Mouse (Mus musculus) forebrain, embryonic 12.5 days (tissue): ENCODE data around the gene Ntan1. TPM values are rescaled to one million over a fixed set of nuclear protein-coding genes. Genes with fewer than 3 reads are reported as not detected.
"Not testable (repeated sequence)": the region's sequence is repeated elsewhere in the genome, so short reads cannot be mapped to it uniquely, and the experiment has no call there.

Experiments used
- ATAC-seq: fragments of 200-750 bp; cut with Nextera tagmentation; 2 replicates; pipeline ENCODE4 v1.8.0; 2017; ENCODE audit warnings: moderate TSS enrichment; ENCODE audit not compliant: low FRiP score
- H3K27ac ChIP-seq: fragments of 300-500 bp; sonication (generic); 2 replicates; pipeline ENCODE4 v1.5.1; 2016; ENCODE audit warnings: mild to moderate bottlenecking
- H3K27me3 ChIP-seq: fragments of 300-500 bp; sonication (generic); 2 replicates; pipeline ENCODE4 v1.6.1; 2016; ENCODE audit warnings: mild to moderate bottlenecking
- H3K36me3 ChIP-seq: fragments of 300-500 bp; sonication (generic); replicated peaks from 2 replicates; pipeline ENCODE4 v1.6.1; 2016; ENCODE audit warnings: mild to moderate bottlenecking
- H3K4me1 ChIP-seq: fragments of 300-500 bp; sonication (generic); 2 replicates; pipeline ENCODE4 v1.6.1; 2016
- H3K4me2 ChIP-seq: fragments of 300-500 bp; sonication (generic); 2 replicates; pipeline ENCODE4 v1.6.1; 2016; ENCODE audit warnings: mild to moderate bottlenecking, moderate library complexity
- H3K4me3 ChIP-seq: fragments of 300-500 bp; sonication (generic); replicated peaks from 2 replicates; pipeline ENCODE4 v1.5.1; 2016; ENCODE audit warnings: mild to moderate bottlenecking
- H3K9ac ChIP-seq: fragments of 300-500 bp; sonication (generic); 2 replicates; pipeline ENCODE4 v1.6.1; 2016; ENCODE audit warnings: mild to moderate bottlenecking
- H3K9me3 ChIP-seq: fragments of 300-500 bp; sonication (generic); 2 replicates; pipeline ENCODE4 v1.6.1; 2016
- WGBS: fragments of 180-500 bp; shearing (Covaris S2); methylation state at CpG from one replicate; pipeline ENCODE4 v1.1.7; 2016; 5-methylcytosine and 5-hydroxymethylcytosine counted together
- polyA plus RNA-seq: library from polyadenylated mRNA; unstranded; fragments of >200 nt; fragmentation: Nextera tagmentation; extraction: Ambion mirVana; gene quantifications from 2 replicates; pipeline ENCODE4 v1.2.1, GENCODE M21; 2016

Gene Ntan1
- polyA plus RNA-seq, 1 experiment from 2014 or later, result 186 TPM

GRCm38 (mm10) chr16:13840056-13840455 is 21.4 kb downstream of the Ntan1 start:
- H3K36me3 ChIP-seq, result peaks cover 81% of the 10 kb centered on the region
- ATAC-seq, result no peak

GRCm38 (mm10) chr16:13840956-13841355 is 22.3 kb downstream of the Ntan1 start:
- Histone ChIP-seq H3K4me3 (no peak overlapping the region), H3K27ac (no peak overlapping the region), H3K4me1 (no peaks in the 10 kb centered on the region), H3K36me3 (peaks cover 81% of the 10 kb centered on the region), H3K4me2 (no peak overlapping the region), H3K9me3 (no peaks in the 10 kb centered on the region), H3K27me3 (no peaks in the 10 kb centered on the region), H3K9ac (no peak overlapping the region)
- WGBS, result 95% methylated on average over 3 of the region's 3 CpGs
- no peak for ATAC-seq

More at GRCm38 (mm10) chr16:13840056-13840455, 21.4 kb downstream of the Ntan1 start:
- no peaks in the 10 kb centered on the region for H3K9me3 ChIP-seq
- no peak overlapping the region for H3K4me2 ChIP-seq
- H3K9ac ChIP-seq, result no peak overlapping the region
- WGBS, result 91% methylated on average over 7 of the region's 7 CpGs
- no peak overlapping the region for H3K27ac ChIP-seq
- no peaks in the 10 kb centered on the region for H3K27me3 ChIP-seq
- no peaks in the 10 kb centered on the region for H3K4me1 ChIP-seq
- H3K4me3 ChIP-seq, result no peak overlapping the region

- no peak overlapping the region for H3K27ac ChIP-seq
- no peak overlapping the region for H3K4me2 ChIP-seq
- H3K4me1 ChIP-seq, result no peaks in the 10 kb centered on the region
- H3K4me3 ChIP-seq, result no peak overlapping the region
- peaks cover 50% of the 10 kb centered on the region for H3K36me3 ChIP-seq
- no peaks in the 10 kb centered on the region for H3K9me3 ChIP-seq
- 95% methylated on average over 5 of the region's 5 CpGs for WGBS
- no peaks in the 10 kb centered on the region for H3K27me3 ChIP-seq
- no peak overlapping the region for H3K9ac ChIP-seq
- ATAC-seq, result no peak
Observed at GRCm38 (mm10) chr16:13845031-13845430, 26.4 kb downstream of the Ntan1 start.

GRCm38 (mm10) chr16:13846675-13847074 is 28.0 kb downstream of the Ntan1 start:
- Histone ChIP-seq H3K4me2 (no peak overlapping the region), H3K4me1 (no peaks in the 10 kb centered on the region), H3K9me3 (no peaks in the 10 kb centered on the region), H3K4me3 (no peak overlapping the region), H3K36me3 (peaks cover 36% of the 10 kb centered on the region), H3K27ac (no peak overlapping the region), H3K27me3 (no peaks in the 10 kb centered on the region), H3K9ac (no peak overlapping the region)
- 85% methylated on average over 1 of the region's 1 CpGs for WGBS
- no peak for ATAC-seq

- no peak overlapping the region for H3K4me2 ChIP-seq
- no peaks in the 10 kb centered on the region for H3K4me1 ChIP-seq
- H3K36me3 ChIP-seq, result peaks cover 32% of the 10 kb centered on the region
- no peak overlapping the region for H3K27ac ChIP-seq
- 92% methylated on average over 2 of the region's 2 CpGs for WGBS
- H3K27me3 ChIP-seq, result no peaks in the 10 kb centered on the region
- H3K4me3 ChIP-seq, result no peak overlapping the region
- H3K9me3 ChIP-seq, result no peaks in the 10 kb centered on the region
- no peak for ATAC-seq
- H3K9ac ChIP-seq, result no peak overlapping the region
Observed at GRCm38 (mm10) chr16:13848310-13848709, 29.7 kb downstream of the Ntan1 start.

GRCm38 (mm10) chr16:13851446-13851845 is 32.8 kb downstream of the Ntan1 start:
- Histone ChIP-seq H3K4me1 (no peaks in the 10 kb centered on the region), H3K9me3 (no peaks in the 10 kb centered on the region), H3K4me3 (no peak overlapping the region), H3K27me3 (no peaks in the 10 kb centered on the region), H3K4me2 (no peak overlapping the region), H3K27ac (no peak overlapping the region), H3K9ac (no peak overlapping the region), H3K36me3 (peaks cover 14% of the 10 kb centered on the region)
- WGBS, result 88% methylated on average over 4 of the region's 4 CpGs
- ATAC-seq, result no peak

- no peak for ATAC-seq
- Histone ChIP-seq H3K9ac (no peak overlapping the region), H3K36me3 (peaks cover 14% of the 10 kb centered on the region), H3K9me3 (no peaks in the 10 kb centered on the region), H3K27me3 (no peaks in the 10 kb centered on the region), H3K4me2 (no peak overlapping the region), H3K27ac (no peak overlapping the region), H3K4me1 (no peaks in the 10 kb centered on the region), H3K4me3 (no peak overlapping the region)
- WGBS, result 96% methylated on average over 4 of the region's 4 CpGs
Observed at GRCm38 (mm10) chr16:13853886-13854285, 35.2 kb downstream of the Ntan1 start.

GRCm38 (mm10) chr16:13866076-13866475 is 47.4 kb downstream of the Ntan1 start:
- H3K4me1 ChIP-seq, result peaks cover 10% of the 10 kb centered on the region
- 80% methylated on average over 4 of the region's 4 CpGs for WGBS
- no peak overlapping the region for H3K4me2 ChIP-seq

GRCm38 (mm10) chr16:13866616-13867015 is 48.0 kb downstream of the Ntan1 start:
- no peak overlapping the region for H3K4me2 ChIP-seq
- H3K27me3 ChIP-seq, result no peaks in the 10 kb centered on the region
- H3K9ac ChIP-seq, result no peak overlapping the region
- H3K9me3 ChIP-seq, result no peaks in the 10 kb centered on the region
- H3K27ac ChIP-seq, result no peak overlapping the region
- 86% methylated on average over 5 of the region's 5 CpGs for WGBS
- H3K4me1 ChIP-seq, result peaks cover 10% of the 10 kb centered on the region
- H3K36me3 ChIP-seq, result peaks cover 8% of the 10 kb centered on the region
- ATAC-seq, result no peak
- H3K4me3 ChIP-seq, result no peak overlapping the region

More at GRCm38 (mm10) chr16:13866076-13866475, 47.4 kb downstream of the Ntan1 start:
- Histone ChIP-seq H3K4me3 (no peak overlapping the region), H3K9me3 (no peaks in the 10 kb centered on the region), H3K27me3 (no peaks in the 10 kb centered on the region), H3K9ac (no peak overlapping the region), H3K27ac (no peak overlapping the region), H3K36me3 (peaks cover 8% of the 10 kb centered on the region)
- no peak for ATAC-seq

- not testable (repeated sequence) for H3K4me1 ChIP-seq, H3K9ac ChIP-seq, H3K4me3 ChIP-seq, H3K9me3 ChIP-seq, H3K36me3 ChIP-seq, H3K27me3 ChIP-seq
- peak overlapping the region; percentile 55; the same call in 1 of the 2 replicates for H3K4me2 ChIP-seq
- 8% methylated on average over 5 of the region's 5 CpGs for WGBS
- H3K27ac ChIP-seq, result 0 out of 2 replicates have a peak overlapping the region, but pooled peaks have one; percentile 50
- ATAC-seq, result peak; percentile 65; the same call in 1 of the 2 replicates
Observed at GRCm38 (mm10) chr16:13867406-13867805, 48.8 kb downstream of the Ntan1 start.

- Histone ChIP-seq H3K27me3 (no peaks in the 10 kb centered on the region), H3K9ac (peak overlapping the region; percentile 38), H3K4me3 (peak overlapping the region; percentile 36), H3K4me2 (peak overlapping the region; percentile 55), H3K9me3 (no peaks in the 10 kb centered on the region), H3K27ac (peak overlapping the region; percentile 50; the same call in 1 of the 2 replicates), H3K4me1 (peaks cover 10% of the 10 kb centered on the region), H3K36me3 (peaks cover 8% of the 10 kb centered on the region)
- ATAC-seq, result no peak
- 5% methylated on average over 42 of the region's 42 CpGs for WGBS
Observed at GRCm38 (mm10) chr16:13867910-13868514, 49.4 kb downstream of the Ntan1 start.

- H3K4me1 ChIP-seq, result no peaks in the 10 kb centered on the region
- H3K27ac ChIP-seq, result no peak overlapping the region
- peaks cover 21% of the 10 kb centered on the region for H3K36me3 ChIP-seq
- 97% methylated on average over 4 of the region's 4 CpGs for WGBS
- no peak for ATAC-seq
- no peak overlapping the region for H3K4me3 ChIP-seq
- H3K27me3 ChIP-seq, result no peaks in the 10 kb centered on the region
- no peak overlapping the region for H3K4me2 ChIP-seq
- no peaks in the 10 kb centered on the region for H3K9me3 ChIP-seq
- H3K9ac ChIP-seq, result no peak overlapping the region
Observed at GRCm38 (mm10) chr16:13875483-13875882, 56.8 kb downstream of the Ntan1 start.

GRCm38 (mm10) chr16:13883094-13883774 is 64.6 kb downstream of the Ntan1 start:
- no peaks in the 10 kb centered on the region for H3K9me3 ChIP-seq
- H3K27ac ChIP-seq, result no peak overlapping the region
- WGBS, result 77% methylated on average over 3 of the region's 3 CpGs
- H3K4me3 ChIP-seq, result no peak overlapping the region
- H3K36me3 ChIP-seq, result no peaks in the 10 kb centered on the region; the same call in 1 of the 2 replicates
- H3K4me1 ChIP-seq, result no peaks in the 10 kb centered on the region
- ATAC-seq, result no peak
- no peaks in the 10 kb centered on the region for H3K27me3 ChIP-seq
- H3K4me2 ChIP-seq, result no peak overlapping the region
- no peak overlapping the region for H3K9ac ChIP-seq
